Mouse (Mus musculus) lung, postnatal 10 days (tissue): ENCODE data around the gene Wfdc9.

Experiments
- DNase-seq: peaks from one replicate; pipeline ENCODE4 v3.0.0; 2021

Gene Wfdc9

DNA sequence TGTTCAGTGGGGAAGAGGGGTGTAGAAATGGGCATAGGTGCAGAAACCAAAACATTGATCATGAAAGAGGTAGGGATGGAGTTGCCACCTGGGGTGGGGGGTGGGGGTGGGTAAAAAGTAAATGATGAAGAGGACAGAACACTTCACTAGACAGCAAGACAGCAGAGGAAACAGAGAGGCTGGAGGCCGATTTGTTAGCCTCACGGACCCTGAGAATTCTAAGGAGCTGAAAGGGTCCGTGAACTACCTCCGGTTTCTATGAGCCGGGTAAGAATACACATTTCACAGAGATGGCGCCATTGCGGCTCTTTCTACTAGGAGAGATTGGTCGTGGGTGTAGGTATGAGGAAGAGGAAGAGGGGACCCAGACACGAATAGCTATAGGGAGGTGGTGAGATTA, at the start of gene Wfdc9:
Wfdc9 (minus strand) TSS at position 101 of the 400 bp plus-strand sequence.
- DNase-seq, result no peak

DNA sequence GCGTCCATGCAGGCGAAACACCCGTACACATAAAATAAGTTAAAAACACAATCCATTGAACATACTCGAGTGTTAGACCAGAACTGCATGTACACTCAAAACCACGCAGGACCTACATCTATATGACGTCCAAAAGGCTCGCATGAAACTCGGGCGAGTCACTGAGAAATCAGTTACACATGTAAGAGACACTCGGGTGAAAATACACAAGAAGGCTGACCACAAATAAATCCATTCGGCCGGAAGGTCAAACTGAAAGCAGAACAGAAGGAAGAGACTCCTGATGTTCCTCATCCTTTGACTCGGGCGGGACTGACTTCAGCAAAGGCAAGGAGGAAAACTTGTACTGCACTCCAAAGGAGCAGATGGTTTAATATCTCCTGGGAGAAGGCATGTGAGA, 49.6 kb upstream of the Wfdc9 start:
- DNase-seq, result no peak

DNA sequence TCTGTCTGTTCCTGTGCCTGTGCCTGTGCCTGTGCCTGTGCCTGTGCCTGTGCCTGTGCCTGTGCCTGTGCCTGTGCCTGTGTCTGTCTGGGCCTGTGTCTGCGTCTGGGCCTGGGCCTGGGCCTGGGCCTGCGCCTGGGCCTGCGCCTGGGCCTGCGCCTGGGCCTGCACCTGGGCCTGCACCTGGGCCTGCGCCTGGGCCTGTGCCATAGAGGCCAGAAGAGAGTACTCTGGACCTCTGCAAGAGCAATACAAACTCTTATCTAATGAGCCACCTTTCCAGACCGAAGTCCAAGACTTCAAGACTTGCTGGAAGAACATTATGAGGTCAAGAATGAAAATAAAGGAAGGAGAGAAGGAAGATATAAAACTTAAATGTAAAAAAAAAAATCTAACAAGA, 48.9 kb upstream of the Wfdc9 start:
- no peak for DNase-seq

DNA sequence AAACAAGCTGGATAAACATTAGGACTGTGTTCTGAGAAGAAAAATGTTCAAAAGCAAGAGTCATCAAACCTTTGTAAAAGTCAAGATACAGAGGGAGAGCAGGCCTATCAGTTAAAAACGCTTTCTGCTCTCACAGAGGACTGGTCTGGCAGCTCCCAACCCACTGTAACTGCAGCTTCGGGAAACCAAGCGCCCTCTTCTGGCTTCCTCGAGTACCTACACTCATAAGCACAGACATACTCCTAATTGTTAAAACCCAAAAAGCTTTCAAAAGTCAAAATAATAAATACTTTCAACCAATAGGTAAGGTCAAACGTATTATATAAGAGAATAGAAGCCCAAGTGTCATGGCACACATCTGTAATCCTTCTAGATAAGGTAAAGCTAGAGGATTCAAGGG, 47.9 kb upstream of the Wfdc9 start:
- DNase-seq, result no peak

DNA sequence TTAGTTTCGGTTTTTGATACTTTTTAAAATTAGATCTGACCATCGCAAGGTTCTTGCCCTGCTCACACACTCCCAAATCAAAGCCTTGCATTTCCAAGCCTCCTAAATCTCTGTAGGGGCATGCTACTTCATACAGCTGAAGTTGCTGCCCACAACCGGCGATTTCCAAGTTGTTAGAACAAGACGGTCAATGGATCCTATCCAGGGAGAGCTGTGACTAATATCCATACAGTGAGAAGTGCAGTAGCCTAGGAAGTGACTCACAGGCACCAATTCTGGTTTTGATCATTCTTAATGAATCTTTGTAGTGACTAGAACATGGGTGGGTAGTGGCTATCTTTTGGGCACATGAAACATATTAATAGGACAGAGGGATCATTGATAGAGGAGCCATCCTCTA, 45.4 kb upstream of the Wfdc9 start:
- no peak for DNase-seq

DNA sequence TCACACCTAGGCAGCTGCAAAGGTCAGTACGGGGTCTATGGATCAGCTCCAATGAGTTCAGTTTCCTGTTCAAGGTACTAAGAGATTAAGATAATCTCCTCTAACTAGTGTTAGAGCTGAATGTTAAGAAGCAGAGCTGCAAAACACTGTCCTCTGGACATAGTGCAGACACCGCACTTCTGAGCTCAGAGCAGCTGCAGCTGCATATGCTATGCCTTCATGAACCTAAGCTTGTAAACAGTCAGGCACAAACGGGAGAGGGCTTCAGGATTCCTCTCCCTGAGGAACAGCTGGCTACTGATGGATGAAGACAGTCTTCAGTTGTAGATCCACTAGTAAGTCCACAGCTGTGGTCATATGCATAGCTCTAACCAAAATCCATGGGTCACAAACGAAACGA, 44.6 kb upstream of the Wfdc9 start:
- DNase-seq, result no peak

DNA sequence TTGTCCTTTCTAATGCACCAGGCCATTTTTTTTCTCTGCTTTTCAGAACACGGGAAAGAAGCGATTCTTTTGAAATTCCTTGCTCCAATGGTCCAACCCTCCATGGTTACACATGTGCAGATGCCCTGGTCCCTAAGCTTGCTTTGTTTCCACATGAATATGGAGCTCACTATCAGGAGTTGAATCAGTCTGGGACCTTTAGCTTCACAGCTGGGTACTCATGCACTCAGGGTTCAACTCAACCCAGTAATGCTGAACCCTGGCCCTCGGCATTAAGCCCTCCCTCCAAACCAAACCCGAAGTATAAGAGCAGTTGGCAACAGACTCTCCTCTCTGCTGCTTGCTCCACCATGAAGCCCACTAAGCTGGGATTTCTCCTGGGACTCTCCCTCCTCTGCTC, 41.8 kb upstream of the Wfdc9 start, which contains the start of gene Spint4:
Spint4 (plus strand) TSS at position 301 of the 400 bp plus-strand sequence.
- no peak for DNase-seq

DNA sequence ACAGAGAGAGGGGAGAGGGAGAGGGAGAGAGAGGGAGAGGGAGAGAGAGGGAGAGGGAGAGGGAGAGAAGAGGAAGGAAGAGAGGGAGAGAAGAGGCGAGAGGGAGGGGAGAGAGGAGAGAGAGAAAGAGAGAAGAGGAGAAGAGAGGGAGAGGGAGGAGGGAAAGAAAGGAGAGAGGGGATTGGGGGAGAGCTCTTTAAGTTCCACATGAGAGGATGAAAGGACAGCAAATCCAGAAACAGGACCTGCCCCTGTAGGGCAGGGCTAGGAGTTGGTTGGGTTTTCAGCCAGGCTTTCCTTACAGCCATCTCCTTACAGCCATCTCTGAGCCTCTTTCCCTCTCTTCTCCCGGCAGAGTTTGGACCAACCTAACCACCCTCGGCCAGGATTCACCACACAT, 28.4 kb upstream of the Wfdc9 start, which contains the start of gene Wfdc13:
Wfdc13 (plus strand) TSS at position 301 of the 400 bp plus-strand sequence.
- DNase-seq, result no peak

DNA sequence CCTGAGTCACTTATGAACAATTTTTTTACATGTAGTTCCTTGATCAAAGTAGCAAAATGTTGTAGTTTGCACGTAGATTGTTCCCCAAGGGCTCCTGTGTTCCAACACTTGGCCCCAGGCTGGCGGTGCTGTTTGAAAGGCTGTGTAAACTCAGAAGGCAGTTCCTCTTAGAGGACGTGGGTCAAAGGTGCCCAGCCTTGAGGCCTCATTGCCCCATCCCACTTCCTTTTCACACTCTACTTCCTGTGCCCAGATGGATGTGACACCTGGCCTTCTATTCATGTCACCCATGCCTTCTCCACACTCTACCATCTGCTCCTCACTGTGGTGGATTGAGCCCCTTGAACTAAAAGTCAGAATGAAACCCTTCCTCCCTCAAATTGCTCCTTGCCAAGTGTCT, 23.5 kb upstream of the Wfdc9 start:
- peak; percentile 63 for DNase-seq

DNA sequence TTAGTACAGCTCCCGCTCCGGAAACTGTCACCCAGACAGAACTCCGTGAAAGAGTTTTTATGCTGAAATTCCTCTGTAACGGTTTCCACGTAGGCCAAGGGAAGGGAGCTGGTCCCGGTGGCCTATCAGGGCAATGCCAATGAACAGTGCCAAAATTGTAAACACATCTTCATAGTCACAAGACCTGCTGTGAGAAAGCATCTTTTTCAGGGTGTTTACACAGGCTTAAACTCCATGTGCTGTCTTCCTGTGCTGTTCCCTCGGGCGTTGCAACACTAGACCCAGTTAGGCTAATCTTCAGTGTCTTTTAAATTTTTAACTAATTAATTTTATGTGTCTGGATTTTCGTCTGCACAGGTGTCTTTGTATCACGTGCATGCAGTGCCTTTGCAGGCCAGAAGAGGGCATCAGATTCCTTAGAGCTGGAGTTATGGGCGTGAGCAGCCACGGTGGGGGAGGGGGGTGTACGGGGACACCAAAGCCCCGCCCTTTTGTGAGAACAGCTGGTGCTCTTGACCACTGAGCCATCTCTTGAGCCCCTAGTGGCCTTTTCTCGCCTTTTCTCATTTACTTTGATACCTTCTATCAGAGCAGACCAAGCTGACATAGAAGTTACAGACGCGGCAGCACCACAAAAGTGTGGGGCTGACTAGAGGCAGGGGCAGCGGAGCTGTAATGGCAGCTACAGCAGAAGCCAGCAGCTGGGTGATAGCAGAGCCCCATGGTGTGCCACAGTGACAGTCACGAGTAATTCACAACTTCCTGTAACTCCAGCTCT, 22.7 kb upstream of the Wfdc9 start:
- DNase-seq, result peak; percentile 87

DNA sequence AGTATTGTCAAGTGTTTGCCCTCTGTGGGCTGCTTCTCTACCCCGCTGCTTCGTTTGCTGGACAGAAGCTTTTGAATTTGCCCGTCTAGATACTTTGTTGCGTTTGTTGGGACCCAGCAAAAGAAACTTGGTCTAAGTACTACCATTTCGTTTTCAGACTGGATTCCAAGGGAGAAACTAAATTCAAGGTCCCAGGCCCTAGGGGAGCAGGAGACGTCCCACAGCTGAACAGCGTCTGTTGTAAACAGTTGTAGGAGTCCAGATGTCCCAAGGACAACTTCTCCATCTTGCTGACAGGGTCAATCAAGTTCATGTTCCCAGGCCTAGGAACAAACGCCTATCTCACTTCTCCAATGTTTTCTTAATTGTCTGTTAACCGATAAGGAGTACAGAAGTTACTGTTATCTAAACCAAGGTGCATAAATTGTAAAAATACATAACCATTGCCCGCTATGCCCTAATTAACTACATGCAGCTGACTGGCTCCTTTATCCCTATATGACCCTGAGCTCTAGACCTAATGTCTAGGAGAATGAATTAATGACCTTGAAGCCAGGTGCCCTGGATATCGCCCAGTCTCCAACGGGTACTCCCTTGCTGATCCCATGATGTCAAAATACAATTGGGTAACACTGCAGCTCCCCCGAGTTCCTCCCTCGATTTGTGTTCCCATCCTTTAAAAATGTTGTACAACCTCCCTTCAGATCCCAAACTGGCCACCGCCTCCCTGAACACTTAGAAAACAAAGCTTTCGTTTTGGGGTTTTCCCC, 20.7 kb upstream of the Wfdc9 start:
- DNase-seq, result peak; percentile 22

DNA sequence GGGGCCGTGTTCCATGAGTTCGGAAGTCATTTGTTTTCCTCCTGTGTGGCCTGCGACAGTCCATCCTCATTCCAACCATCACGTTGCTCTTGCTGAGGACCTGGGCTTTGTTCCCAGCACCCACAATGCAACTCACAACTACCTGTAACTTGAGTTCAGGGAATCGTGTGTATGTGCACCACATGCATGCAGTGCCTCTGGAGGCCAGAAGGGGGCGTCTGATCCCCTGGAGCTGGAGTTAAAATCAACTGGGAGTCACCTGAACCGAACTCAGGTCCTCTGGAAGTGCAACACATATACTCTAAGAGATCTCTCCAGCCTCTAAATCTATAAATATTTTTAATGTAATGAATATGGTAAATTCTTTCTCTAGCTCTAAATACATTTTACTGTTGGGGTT, 19.7 kb upstream of the Wfdc9 start:
- no peak for DNase-seq

DNA sequence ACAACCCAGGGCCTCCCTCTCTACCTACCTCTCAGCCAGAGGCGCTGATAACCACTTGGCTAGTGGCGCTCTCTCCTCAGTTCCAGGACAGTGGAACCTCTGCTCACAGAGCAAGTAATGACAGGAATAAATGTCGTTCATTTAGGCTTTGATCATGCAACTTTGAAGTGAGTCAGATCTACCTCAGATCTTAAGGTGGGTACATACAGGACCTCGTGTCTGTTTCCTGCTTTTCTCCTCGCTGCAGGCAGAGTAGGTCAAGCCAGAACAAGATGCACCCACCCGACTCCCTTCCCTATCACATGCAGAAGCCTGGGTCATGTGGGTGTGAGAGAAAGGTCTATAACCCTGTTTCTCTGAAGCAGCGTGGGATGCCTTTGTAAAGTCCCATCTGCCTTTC, 17.6 kb upstream of the Wfdc9 start, which contains the start of gene Wfdc11:
Wfdc11 (minus strand) TSS at position 101 of the 400 bp plus-strand sequence.
- no peak for DNase-seq

DNA sequence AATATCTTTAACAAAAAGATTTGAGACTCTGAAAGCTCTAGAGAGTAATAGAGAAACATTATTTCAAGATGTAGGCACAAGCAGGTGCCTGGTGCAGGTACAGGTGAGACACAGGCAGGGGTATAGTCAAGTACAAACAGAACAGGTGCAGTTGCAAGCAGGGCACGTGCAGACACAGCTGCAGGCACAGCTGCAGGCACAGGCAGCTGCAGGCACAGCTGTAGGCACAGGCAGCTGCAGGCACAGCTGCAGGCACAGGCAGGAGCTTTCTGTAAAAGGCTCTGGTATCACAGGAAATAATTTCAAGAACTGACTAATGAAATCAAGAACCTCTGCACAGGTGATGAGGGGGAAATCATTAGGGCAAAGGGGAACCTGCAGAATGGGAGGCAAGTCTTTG, 14.6 kb upstream of the Wfdc9 start:
- DNase-seq, result no peak

DNA sequence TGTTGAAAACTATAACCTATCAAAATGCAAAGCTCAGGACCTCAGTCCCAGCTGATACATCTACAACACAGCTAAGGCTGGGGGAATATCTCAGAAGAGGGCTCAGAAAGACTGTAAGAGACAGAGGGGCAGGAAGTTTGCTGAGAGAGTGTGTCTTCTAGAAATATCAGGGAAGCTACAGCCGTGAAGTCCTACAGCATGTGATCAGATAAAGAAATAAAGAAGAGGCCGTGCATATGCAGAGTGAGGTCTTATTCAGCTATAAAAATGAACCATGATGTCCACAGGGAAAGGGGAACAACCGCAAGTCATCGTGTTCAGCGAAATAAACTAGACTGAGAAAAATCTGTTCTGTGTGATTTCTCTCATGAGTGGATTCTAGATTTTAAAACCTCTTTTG, 13.9 kb upstream of the Wfdc9 start:
- DNase-seq, result no peak

DNA sequence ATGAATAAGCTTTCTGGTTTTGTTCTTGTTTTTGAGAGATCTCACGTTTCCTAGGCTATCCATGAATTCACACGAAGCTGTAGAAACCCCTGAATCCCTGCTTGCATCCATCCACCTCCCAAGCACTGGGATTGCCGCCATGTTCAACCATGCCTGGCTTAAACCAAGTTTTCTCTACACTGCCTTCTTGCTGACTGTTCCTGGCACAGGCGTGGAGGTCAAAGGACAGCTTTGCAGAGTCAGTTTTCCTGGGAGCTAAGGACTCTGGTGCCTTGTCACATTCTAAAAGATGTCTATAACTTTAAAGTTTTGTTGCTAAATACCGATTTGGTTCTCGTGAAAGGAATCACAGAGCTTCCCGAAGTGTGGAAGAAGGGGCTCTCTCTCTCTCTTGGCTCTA, 8.5 kb upstream of the Wfdc9 start:
- no peak for DNase-seq

DNA sequence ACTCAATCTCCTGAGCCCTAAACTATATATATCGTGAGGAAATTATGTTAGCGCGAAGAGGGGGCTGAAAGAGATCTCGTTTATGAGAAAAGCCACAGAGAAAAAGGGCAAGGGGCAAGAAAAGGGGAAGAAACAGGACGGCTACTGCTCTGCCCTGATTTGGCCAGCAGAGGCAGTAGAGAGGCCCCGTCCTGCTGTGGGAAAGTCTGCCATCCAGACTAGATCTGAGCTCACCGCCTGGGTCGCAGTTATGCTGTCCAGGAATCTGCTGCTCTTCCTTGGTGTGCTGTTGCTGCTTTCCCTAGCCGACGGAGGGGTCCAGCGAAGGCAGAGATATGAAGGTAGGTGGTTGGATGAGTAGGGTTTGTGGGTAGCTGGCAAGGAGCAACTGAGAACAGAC, 525 bp downstream of the Wfdc9 start, which contains the start of gene Wfdc10:
Wfdc10 (plus strand) TSS at position 189 of the 400 bp plus-strand sequence.
- peak; percentile 72 for DNase-seq

DNA sequence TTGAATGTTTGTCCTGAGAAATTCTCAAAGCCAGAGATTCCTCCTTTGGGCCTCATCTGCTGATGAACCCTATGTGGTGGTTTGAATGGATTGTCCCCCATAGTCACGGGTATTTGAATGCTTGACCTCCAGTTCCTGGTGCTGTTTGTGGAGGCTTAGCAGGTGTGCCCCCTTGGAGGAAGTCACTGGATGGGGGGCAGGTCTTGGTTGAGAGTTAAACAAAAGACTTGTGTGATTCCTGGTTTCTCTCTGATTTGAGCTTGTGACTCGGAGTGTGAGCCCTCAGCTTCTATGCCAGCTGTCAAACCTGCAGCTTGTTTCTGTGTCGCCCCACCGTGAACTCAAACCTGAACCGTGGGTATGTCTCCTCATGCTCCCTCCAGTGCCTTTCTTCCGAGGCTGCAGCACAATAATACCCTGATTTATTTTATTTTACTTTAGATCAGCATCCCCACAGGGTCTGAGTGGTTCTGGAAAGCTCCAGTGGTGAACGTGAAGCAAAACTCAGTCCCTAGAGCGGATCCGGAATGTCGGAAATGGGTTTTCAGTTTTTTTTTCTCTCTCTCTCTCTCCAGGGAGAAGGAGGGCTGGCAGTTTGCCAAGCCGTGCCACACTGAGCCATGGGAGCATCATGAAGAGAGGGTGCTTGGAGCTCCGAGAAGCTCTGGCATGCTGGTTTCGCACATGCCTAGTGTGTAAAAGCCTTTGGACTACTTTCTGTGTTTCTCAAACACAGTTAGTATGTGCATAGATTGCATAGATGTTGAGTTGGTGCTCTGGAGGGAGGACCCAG, 14.3 kb downstream of the Wfdc9 start:
- peak; percentile 24 for DNase-seq

DNA sequence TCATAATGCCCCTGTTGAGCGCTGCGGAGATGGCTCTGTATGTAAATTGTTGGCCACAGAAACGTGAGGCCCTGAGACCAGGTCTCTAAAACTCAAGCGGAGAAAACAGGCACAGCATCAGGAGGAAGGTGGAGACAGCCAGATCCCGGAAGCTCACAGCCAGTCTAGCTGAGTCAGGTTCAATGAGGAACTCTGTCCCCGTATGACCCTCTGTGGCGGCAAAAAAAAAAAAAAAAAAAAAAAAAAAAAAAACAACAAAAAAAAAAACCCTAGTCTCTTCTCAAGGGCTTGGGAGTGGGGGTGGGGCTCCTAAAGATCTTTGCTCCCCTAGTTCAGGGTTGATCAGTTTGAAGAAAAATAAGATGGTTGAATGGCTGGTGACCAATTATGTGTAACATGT, 15.3 kb downstream of the Wfdc9 start:
- DNase-seq, result no peak

DNA sequence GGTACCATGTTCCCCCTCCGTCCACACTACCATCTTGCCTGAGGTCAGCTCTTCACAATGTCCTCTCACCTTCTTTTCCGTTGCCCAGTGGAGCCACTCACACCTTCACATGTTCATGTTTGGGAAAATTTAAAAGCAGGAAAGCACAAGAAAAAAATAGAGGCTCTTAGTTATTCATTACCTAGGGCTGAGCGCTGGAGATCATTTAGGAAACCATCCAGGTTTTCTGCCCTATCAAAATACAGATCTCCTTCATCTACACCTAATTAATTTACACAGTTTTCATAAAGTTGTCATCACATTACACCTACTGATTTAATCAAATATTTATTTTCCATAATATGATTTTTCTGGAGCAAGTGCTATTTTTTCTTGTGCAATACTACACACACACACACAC, 17.7 kb downstream of the Wfdc9 start, which contains the start of gene Wfdc16:
Wfdc16 (minus strand) TSS at position 101 of the 400 bp plus-strand sequence.
- no peak for DNase-seq

DNA sequence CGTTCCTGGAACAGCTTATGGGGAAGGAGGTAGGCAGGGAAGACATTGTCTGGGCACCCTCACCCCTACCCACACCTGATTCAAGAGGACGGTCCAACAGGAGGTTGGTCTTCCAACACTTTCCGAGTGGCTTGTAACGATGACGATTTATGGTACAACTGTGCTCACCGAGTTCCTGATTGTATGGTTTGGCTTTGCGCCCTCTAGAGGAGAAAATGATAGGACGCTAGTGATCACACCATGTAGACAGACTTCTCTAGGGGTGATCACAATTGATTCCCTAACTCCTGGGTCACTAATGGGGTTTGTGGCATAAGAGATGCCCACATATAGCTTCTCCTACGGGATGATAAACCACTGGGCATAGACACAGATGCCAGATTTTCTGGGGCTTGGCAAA, 21.1 kb downstream of the Wfdc9 start:
- no peak for DNase-seq

DNA sequence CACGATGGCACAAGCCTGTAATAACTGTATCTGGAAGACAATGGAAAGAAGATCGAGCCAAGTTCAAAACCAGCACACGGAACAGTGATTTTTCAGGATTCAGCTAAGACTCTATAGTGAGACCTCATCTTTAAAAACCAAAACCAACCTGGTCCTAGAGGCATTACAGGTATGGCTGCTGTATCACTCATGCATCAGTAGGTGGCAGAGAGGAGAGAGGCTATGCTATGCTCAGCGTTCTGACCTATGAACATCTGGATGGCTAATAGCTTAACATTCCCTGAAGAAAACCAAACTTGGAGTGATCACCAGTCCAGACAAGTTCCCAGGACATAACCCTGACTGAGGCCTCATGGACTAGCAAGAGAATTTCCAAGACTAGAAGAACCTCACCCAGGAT, 34.6 kb downstream of the Wfdc9 start:
- DNase-seq, result no peak

DNA sequence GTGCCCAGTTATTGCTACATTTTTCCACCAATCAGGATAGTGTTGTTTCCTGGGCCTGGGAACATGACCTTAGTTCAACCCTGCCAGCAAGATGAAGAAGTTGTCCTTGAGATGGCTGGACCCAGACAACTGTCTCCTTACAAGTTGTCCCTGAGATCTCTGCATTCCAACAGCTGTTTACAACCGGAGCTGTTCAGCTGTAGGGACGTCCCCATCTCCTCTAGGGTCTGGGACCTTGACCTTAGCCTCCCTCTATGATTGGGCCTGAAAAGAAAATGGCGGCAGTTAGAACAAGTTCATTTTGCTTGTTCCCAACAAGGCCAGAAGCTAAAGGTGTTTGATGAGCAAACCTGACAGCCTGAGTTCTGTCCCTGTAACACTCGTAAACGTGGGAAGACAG, 37.3 kb downstream of the Wfdc9 start:
- peak; percentile 25 for DNase-seq
